Mouse (Mus musculus) c-Kit-positive CD71-positive TER-119-positive erythroid progenitor cells, embryonic 14.5 days (primary cell): Measurements from ENCODE around the gene Shisa9.

ENCODE experiments used
- DNase-seq: peaks from one replicate; pipeline ENCODE4 v3.0.0-alpha.2; 2013; ENCODE audit warnings: low spot score

Gene Shisa9

DNA sequence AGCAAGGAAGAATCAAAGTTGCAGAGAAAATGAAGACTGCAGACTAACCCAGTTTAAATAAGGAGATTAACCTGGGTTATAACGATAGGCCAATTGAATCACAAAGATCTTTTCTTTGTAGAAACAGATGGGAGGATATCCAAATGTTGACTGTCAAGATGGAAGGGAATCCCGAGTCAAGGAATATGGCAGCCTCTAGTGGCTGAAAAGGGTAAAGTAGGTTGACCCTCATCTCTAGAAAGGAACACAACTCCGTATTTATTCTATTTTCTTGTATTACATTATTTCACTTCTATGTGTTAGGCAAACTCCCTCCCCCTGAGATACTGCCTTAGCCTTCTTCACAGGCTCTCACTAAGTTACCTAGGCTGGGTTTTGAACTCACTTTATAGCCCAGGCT, 217.3 kb downstream of the Shisa9 start:
- no peak for DNase-seq

DNA sequence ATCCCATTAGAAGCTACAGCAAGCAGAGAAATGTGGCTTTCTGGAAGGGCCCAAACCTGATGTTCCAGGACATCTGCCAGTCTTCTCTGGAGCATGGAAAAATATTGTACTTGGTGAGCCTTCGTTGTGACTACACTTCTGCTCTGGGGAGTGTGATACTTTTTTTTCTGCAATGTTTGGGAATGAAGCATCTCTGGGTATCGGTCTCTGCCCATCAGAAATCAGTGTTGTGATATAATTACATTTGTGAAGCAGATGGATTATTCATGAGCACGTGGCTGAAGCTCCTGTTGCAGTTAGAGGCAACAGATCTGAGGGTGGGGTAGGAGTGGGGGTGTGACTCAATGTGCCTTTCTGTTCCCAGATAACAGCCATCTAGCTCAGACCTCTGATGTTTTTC, 218.2 kb downstream of the Shisa9 start:
- DNase-seq: no peak

DNA sequence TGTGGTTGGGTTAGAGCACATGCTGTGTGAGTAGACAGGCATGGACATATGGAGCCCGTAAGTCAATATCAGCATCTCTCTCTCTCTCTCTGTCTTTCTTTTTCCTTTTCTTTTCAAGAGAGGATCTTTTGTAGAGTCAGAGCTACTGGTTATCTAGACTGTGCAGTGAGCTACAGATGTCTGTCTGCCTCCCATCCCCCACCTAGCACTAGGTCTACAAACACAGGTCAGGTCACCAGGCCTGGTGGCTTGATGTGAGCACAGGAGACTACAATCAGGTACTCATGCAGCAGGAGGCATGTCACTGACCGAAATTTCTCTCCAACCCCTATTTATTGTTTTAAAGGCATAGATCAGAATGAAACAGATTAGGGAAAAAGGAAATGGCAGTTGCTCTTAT, 219.1 kb downstream of the Shisa9 start:
- no peak for DNase-seq

DNA sequence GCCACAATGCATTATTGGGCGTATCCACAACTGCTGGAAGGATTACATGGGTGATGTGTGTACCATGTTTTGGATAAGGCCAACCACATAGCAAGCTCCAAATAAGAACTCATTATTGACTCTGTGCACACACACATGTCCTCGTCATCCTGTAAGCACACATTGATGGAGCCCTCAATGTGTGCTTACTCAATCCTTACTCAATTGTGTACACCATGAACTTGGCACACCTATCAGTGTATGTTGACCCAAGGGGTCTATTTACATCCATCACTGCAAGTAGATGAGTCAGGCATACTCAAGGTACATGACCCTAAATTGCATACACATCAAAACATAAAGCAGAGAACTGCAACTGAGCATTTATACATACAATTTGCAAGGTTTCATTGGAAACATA, 220.5 kb downstream of the Shisa9 start:
- no peak for DNase-seq

DNA sequence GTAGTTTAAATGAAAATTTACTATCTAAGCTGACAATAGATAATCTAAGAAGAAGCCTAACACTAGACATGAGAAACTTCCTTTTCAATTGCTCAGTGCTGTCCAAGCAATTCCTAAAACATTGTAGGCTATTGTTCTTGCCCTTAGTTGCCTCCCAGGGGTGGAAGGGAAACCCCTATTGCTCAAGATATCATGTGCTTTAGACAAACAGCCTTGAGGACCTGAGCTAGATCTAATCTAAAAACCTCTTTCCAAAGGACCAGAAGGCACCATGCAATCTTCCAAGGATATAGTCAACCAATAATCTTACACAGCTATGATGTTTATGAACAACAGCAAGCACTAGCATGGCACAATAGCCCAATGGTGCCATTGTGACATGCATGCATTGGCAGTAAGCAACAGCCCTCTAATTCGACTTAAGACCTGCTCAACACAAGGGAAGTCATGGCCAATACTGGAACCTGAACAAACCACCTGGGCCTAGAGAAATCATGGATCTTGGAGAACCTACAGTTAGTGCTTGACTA, 222.6 kb downstream of the Shisa9 start:
- no peak for DNase-seq

DNA sequence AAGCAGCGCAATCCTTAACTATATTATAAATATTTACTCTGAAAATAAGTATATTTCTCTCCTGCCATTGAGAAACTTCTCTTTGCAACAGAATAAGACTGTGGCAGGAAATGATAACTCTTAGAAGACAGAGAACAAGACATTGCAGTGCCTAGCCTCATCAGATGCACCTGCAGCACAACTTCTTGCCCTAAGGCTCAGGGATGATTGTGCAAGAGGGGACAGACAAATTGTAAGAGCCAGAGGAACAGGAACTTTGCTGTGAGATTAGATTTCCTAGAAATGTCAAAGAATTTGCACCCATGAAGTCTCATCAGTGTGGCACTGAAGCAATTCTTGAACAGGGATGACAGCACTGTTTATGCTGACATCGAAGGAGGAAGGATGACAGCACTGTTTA, 223.0 kb downstream of the Shisa9 start:
- no peak for DNase-seq

DNA sequence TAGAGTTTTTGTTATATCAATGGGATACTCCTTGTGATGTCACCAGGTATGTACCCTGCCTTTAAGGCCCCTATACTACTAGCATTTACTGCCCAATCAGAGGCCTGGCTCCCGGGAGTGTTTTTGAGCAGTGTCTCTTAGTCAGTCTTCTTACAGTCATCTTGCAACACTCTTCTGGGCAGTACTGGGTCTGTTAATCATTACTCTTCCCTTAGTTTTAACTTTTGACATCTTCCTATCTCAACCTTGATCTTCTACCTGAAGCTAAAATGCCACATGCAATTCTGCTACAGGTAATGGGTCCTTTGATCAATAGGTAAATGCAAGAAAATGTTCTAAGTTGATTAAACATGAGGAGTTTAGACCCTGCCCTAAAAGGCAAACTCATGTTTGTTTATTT, 225.4 kb downstream of the Shisa9 start:
- no peak for DNase-seq

DNA sequence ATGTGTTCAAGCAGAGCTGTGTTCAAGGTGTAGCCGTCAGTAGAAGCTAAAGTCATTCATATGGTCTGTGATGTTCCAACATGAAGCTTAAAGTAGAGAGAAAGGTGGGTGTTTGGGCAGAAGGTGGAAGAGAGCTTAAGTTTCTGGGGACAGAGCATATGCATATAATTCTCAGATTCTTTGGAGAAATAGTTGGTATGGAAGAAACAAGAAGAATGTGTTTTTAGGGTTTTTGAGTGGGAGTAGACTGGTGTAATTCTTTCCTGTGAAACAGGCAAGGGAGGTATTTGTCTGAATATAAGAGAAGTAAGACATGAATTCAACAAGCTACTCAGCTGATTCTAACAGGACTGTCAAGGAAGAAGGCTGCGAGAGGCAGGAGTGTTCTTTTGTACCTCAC, 225.9 kb downstream of the Shisa9 start:
- DNase-seq: no peak

DNA sequence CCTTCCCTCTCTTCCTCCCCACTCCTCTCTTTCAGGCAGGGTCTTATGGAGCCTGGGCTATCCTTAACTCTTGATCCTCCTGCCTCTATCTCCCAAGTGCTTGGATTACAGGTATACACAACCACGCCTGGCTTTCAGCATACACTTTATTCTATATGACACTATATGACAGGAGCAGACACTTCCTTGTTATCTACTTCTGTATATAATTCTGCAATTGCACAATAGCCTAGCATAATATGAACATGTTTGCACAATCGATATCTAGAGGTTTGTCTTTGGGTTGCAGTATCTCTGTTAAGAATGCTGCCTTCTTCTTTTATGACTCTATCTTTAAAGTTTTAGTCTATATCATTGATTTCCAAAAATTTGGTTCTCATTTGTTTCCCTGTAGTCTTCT, 230.1 kb downstream of the Shisa9 start:
- DNase-seq: no peak

DNA sequence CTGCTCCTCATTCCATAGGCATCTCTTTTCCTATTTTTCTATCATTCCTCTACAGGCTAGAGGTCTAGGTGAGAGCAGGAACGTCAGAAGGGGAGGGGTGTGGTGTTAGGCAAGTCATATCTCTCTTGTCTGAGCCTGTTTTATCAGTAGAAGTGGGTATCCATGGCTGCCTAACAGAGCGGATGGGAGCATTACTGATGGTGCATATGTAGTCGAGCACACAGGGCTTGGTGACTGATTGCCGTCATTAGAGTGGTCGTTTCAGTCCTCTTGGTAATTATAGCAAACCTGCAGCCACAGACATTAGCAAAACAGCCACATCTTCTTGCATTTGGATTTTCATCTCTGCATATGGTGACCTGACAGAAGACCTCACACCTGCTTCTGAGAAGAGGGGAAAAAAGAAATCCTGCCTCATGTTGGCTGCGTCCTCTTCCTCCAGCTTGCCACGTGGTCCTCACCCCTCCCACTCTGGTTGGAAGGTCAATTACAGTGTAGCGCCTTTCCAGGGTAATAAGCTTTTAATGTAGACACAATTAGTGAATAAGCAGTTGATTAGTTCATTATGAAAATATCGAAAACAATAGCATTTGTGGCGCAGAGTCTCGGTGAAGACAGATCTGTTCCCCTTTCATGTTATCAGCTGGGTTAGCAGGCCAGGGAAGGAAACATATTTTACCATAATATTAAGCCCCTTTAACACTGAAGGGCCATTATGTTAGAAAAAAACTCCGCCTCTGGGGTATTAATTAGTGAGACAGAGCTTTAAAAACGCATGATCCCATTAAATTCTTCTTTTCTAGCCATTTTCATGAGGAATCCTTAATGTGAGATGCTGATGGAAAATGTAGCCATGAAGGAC, 233.6 kb downstream of the Shisa9 start:
- DNase-seq: no peak

DNA sequence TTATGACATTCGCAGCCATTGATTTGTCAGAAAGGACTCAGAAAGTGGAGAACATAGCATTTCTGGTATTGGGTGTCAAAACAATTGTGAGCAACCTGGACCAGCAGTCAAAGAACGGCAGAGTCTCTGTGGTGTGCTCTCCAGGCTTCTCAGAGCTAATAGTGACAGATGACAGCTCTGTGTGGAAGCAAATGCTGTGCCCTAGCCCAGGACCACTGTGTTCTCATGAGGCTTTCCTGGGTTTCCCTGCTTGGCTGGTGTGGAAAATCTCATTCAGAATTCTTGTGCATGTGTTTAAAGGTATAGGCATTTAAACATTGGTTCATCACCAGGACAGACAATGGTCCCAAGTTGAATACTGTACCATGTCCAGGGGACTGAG, 234.2 kb downstream of the Shisa9 start:
- DNase-seq: no peak

DNA sequence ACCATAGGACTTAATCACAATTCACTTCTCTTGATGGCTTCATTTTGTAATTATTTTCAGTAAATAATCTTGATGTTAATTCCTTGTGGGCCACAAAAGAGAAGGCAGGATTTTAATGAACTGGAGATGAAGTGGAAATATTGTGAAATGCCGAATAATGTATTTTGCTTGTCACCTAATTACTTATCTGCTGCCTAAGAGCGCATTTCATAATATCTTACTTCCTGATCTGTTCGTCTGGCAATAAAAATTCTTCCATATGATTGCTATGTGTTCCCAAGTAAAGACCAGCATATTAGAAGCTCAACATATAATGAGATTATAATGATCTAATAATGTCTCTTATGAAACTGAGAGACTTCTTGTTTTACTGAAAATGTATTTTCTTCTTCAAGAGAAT, 235.9 kb downstream of the Shisa9 start:
- no peak for DNase-seq

DNA sequence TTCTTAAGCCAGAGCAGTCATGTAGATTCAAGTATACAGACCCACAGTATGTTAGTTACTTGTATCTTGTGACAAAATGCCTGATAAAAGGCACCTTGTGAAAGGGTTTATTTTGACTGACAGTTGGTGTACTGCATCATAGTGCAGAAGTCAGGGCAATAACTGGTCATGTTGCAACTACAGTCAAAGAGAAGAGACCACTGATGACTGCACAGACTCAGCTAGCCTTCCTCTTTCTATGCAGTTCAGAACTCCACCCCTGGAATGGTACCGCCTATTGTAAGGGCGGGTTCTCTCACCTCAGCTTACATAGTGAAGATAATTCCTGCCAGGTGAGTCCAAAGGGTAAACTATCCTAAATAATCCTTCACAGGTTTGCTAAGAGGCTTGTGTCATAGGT, 239.6 kb downstream of the Shisa9 start:
- DNase-seq: no peak

DNA sequence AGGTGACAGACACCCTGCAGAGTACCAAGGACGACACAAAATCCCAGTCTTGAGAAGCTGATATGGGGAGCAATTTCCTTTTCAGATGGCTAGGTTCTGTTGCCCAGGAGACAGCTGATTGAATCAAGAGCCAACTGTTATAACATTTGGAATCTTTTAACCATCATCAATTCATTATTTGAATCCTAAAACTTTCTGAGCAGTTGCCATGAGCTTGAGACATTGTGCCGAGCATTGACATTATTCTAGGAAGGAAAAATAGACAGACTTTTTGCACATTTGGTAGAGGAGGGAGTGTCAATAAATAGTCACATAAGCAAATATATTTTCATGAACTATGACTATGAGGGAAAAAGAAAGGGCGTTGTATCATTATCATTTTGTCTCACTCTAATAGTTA, 243.0 kb downstream of the Shisa9 start:
- no peak for DNase-seq

DNA sequence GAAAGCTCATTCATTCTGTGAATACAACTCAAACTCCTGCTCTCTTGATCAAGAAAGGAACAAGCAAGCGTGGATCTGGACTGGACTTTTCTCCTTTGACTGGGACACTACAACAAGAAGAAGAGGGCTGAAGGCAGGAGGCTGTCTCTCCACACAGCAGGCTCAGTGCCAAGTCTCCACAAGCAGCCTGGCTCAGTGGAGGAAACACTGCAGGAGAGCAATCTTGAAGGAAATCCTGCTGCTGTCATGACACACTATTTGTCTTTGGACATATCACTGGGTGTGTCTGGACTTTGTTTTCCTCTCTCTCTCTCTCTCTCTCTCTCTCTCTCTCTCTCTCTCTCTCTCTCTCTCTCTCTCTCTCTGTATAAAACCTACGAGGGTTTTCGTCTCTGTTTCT, 249.4 kb downstream of the Shisa9 start:
- no peak for DNase-seq

DNA sequence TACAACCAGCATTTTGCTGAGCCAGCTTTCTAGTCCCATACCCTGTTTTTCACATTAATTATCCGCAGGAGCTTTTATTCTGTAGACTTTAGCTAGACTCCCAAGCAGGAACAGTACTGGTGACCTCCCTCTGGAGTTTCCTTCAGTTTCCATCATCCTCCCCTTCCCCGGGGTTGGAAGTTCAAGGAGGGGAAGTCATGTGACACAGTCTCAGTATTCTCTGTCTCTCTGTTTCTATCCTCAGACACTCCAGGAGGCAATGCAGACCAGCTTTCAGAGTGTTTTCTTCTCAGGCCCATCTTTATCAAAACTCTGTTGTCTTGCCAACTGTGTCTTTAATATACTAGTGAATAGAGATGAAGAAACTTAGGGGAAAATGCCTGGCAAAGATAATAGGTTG, 250.4 kb downstream of the Shisa9 start:
- no peak for DNase-seq

DNA sequence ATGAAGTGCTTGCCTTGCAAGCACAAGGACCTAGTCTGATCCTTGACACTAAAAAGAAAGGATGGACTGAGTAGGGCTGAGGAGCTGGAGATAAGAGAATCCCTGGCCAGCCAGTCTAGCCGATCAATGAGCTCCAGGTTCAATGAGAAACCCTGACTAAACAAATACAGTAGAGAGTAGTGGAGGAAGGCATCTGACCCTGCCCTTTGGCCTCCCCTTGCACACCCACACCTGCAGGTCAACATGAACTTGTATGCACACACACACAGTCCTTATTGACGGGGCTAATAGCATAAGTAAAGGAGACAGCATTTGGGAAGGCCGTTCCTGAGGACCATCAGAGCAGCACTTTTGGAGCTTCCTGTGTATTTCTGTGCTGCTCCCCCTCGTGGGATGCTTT, 254.7 kb downstream of the Shisa9 start:
- no peak for DNase-seq

DNA sequence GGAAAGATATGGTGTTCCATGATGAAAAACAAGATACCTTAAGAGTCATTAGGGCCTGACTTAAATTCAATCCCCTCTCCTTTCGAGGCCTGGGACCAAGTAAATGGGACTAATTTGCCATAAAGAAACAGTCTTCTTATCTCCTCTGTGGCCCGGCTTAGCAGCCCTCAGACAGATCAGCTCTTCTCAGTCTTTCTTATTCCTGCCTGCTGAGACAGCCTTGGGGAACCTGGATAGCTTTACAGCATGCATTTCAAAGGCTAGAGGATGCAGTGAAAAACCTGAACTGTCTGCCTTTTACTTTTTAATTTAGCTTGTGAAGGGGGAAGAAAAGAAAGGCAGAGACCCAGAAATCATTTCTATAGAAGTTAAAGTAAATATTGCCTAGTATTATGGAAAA, 275.4 kb downstream of the Shisa9 start:
- no peak for DNase-seq

DNA sequence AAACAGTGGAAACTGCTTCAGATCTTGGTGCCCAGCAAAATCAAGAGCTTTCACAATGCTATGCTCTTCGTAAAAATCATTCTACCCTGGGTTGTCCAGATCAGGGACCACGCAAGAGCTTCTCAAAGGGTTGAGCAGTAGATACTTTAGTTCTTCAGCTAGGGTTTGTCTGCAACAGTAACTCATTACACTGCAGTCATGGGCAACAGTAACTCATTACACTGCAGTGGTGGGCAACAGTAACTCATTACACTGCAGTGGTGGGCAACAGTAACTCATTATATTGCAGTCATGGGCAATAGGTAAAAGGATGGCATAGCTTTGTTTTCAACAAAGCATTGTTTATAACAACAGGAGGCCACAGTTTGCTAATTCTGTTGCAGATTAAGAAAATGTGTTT, 281.9 kb downstream of the Shisa9 start:
- DNase-seq: no peak

DNA sequence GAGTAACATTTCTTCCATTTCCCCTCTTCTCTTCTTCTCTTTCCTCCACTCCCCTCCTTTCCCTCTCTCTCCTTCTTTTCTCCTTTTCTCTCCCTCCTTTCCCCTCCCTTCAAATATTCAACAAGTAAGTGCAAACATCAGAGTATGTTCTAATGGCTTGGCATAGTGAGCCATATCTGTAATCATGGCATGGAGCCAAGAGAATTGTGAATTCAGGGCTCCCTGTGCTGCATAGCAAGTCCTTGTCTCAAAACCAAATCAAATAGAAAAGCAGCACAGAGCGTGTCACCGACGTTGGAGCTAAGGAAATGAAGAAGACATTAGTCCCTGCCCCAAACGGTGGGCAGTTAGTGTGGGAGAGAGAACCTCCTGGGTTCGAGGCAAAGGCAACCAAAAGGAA, 316.6 kb downstream of the Shisa9 start:
- no peak for DNase-seq

DNA sequence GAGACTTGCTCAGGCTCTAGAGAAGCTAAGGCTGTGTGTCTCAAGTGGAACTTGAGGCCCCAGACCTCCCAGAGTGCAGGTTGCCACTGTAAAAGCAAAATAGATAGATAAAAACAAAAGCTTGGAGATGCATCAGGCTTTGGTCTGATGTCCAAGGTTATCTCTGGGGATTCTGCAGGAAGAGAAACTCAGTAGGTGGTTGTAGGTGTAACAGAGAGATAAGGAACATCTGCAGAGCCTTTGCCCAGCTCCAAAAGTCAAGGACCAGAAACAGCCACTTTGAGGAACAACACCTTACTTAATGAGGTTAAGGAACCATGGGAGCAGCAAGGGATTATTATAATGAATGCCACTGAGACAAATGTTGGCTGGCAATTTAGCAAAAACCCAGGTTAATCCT, 319.5 kb downstream of the Shisa9 start:
- DNase-seq: no peak

DNA sequence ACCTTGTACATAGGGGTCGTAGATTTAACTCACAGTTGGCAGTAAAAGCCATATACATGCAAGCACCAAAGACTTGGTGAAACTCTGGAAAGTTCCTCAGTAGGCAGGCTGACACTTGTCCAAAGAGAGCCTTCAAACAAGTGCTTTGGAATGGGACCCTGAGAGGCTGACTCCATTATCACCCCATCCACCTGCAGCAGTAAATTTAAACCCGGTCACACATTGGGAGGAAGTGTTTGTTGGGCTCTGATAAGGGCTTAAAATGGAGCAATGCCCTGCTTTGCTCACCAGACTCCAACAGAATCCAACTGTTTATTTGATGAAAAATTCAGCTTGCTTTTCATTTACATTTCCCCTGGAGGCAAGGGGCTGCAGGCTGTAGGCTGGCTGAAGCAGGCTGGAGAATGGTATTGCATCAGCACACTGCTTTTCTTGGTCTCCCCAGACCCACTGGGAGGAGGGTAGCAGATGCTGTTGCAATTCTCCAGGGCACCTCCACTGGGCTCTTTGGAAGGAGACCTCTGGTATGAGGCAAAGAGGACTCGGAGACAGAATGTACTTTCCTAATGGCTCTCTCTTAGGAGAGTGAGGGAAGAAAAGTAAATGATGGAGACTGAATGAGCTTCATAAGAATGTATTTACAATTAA, 323.5 kb downstream of the Shisa9 start:
- DNase-seq: peak; percentile 4

DNA sequence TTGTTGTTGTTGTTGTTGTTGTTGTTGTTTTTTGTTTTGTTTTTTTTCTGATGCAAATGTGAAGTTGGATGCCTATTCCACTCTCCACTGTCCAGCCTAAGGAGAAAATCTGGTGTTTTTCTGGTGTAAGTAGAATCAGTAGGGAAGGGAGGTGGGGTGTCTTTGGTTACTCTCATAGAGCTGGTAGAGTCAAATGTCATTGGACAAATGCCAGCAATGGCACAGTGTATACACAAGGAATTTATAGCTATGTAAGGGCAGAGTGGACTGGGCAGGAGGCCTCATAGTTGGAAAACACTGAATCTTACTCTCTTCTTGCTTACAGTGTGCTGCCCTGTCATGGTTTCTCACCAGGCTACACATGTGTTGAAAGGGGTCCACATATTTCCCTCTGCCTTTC, 325.9 kb downstream of the Shisa9 start:
- DNase-seq: no peak

DNA sequence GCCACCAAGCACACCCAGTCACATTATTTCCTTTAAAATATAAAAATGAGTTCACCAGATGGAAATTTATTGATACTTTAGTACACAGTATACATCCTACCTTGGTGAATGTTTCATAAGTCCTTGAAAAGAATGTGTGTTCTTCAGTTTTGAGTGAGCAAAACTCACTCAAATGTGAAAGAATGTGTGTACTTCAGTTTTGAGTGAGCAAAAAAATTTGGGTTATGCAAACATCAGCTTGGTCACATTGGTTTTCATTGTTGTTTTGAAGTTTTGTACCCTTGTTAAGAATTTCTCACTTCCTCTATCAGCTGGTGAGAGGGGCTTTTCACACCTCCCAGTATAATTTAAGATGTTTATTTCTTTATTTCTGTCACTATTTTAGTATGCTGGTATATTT, 331.7 kb downstream of the Shisa9 start:
- DNase-seq: no peak
